ENCODE assay signal across 14 mouse cellular contexts in the genomic region with DNA sequence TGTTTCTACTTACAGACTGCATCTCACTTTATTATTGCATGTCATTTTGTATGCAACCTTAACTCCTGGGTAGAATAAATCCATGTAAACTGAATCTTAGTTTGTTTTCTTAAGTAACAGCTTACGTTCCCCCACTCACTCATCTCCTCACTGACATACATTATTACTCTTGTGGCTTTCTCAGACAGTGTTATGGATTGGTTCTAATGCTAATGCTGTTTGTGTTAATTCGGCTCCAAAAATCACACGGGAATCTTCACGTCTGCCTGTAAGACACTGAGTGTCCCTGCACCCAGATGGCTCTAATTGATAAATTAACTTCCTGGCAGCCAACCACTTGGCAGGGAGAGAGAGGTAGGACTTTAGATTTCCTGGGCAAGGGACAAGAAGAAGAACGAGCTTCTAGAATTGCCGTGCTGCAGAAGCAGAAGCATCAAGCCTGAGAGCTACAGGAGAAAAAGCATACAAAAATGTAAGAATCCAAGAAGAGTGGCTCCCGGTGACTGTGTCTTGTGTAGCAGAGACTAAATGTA.
DNase-seq lines count a peak whose midpoint lies in the region; ATAC-seq and TF ChIP-seq lines count a peak whose summit lies in the region.
"Had no signal": no experiment of that assay in that cellular context is flagged by ENCODE, and none has a peak within 500 bp of the region (broad histone marks: within the 10 kb centered on the region; RNA-seq: fewer than 3 reads in every experiment).

No protein-coding gene starts in this region.

- no peaks in the 10 kb centered on the region for H3K27me3 ChIP-seq in embryonic facial prominence, embryonic 14.5 days (replicated peaks; ENCODE audit: control insufficient read depth, insufficient read depth, low read length)
- no peaks in the 10 kb centered on the region for H3K27me3 ChIP-seq in embryonic facial prominence, embryonic 10.5 days (replicated peaks; ENCODE audit: low read depth, poor library complexity, severe bottlenecking)
- H3K27me3 ChIP-seq in kidney, embryonic 16.5 days (ENCODE audit: insufficient read depth, low read length), result no peaks in the 10 kb centered on the region
- no peaks in the 10 kb centered on the region for H3K27me3 ChIP-seq in midbrain, postnatal 0 days (ENCODE audit: insufficient read depth, low read length)
- H3K27me3 ChIP-seq in midbrain, embryonic 15.5 days (replicated peaks), result no peaks in the 10 kb centered on the region
- H3K27me3 ChIP-seq: embryonic facial prominence, embryonic 12.5 days; neural tube, embryonic 12.5 days had no signal

- 31% methylated on average over 7 of the region's 7 CpGs for WGBS in embryonic facial prominence, embryonic 14.5 days
- WGBS in embryonic facial prominence, embryonic 10.5 days, result 70% methylated on average over 7 of the region's 7 CpGs
- 26% methylated on average over 7 of the region's 7 CpGs for WGBS in kidney, embryonic 16.5 days
- WGBS in midbrain, postnatal 0 days, result 44% methylated on average over 7 of the region's 7 CpGs
- 46% methylated on average over 7 of the region's 7 CpGs for WGBS in midbrain, embryonic 15.5 days

- peak; percentile 16 for DNase-seq in embryonic facial prominence, embryonic 14.5 days (ENCODE audit: low spot score)
- DNase-seq in embryonic facial prominence, embryonic 10.5 days (ENCODE audit: low spot score), result no peak
- peak; percentile 32 for DNase-seq in kidney, adult 9 months
- DNase-seq in midbrain, postnatal 0 days (ENCODE audit: low spot score), result peak; percentile 72
- DNase-seq in fat pad, adult 2 months (ENCODE audit: extremely low read depth, low read depth, low spot score), result peak; percentile 65
- DNase-seq in retina, embryonic 14.5 days (ENCODE audit: low spot score), result no peak
- DNase-seq: gastrocnemius, postnatal 25 days had no signal

- no peak overlapping the region for H3K4me3 ChIP-seq in embryonic facial prominence, embryonic 14.5 days (ENCODE audit: low read depth, low read length)
- H3K4me3 ChIP-seq in embryonic facial prominence, embryonic 10.5 days, result no peak overlapping the region
- H3K4me3 ChIP-seq in kidney, embryonic 16.5 days (ENCODE audit: low read length), result no peak overlapping the region
- H3K4me3 ChIP-seq in midbrain, postnatal 0 days (ENCODE audit: low read depth, low read length), result no peak overlapping the region
- H3K4me3 ChIP-seq in midbrain, embryonic 15.5 days, result no peak overlapping the region
- H3K4me3 ChIP-seq: embryonic facial prominence, embryonic 12.5 days; neural tube, embryonic 12.5 days had no signal

- no peak for ATAC-seq in embryonic facial prominence, embryonic 14.5 days (ENCODE audit: low read depth)
- no peak for ATAC-seq in kidney, embryonic 16.5 days (ENCODE audit: low FRiP score, low TSS enrichment)
- no peak for ATAC-seq in midbrain, postnatal 0 days (ENCODE audit: low FRiP score)
- ATAC-seq in midbrain, embryonic 15.5 days (replicated peaks), result no peak
- ATAC-seq: activated CD4-positive, CD25-positive, alpha-beta regulatory T cell, adult 4 months; intestine, postnatal 0 days had no signal

- TF ChIP-seq CTCF in midbrain, postnatal 0 days (IDR thresholded peaks at IDR 0.05), result no peak

- H3K9ac ChIP-seq in embryonic facial prominence, embryonic 14.5 days (ENCODE audit: low read depth, low read length), result no peak overlapping the region
- H3K9ac ChIP-seq in kidney, embryonic 16.5 days (replicated peaks; ENCODE audit: low read length), result no peak overlapping the region
- no peak overlapping the region for H3K9ac ChIP-seq in midbrain, postnatal 0 days (replicated peaks; ENCODE audit: low read length, poor library complexity, severe bottlenecking)
- H3K9ac ChIP-seq in midbrain, embryonic 15.5 days, result no peak overlapping the region
- H3K9ac ChIP-seq: embryonic facial prominence, embryonic 12.5 days; neural tube, embryonic 12.5 days had no signal

- H3K4me2 ChIP-seq in embryonic facial prominence, embryonic 14.5 days (ENCODE audit: low read depth, low read length), result 0 out of 2 replicates have a peak overlapping the region, but pooled peaks have one; percentile 3
- no peak overlapping the region for H3K4me2 ChIP-seq in kidney, embryonic 16.5 days (replicated peaks; ENCODE audit: low read depth, low read length)
- no peak overlapping the region for H3K4me2 ChIP-seq in midbrain, postnatal 0 days (ENCODE audit: low read depth, low read length, poor library complexity, severe bottlenecking)
- H3K4me2 ChIP-seq in midbrain, embryonic 15.5 days, result no peak overlapping the region
- H3K4me2 ChIP-seq: embryonic facial prominence, embryonic 12.5 days; liver, embryonic 11.5 days; neural tube, embryonic 12.5 days had no signal

- peaks cover 10% of the 10 kb centered on the region; the same call in 1 of the 2 replicates for H3K4me1 ChIP-seq in embryonic facial prominence, embryonic 14.5 days (ENCODE audit: control insufficient read depth, insufficient read depth, low read length)
- H3K4me1 ChIP-seq in embryonic facial prominence, embryonic 10.5 days, result no peaks in the 10 kb centered on the region
- H3K4me1 ChIP-seq in kidney, embryonic 16.5 days (ENCODE audit: insufficient read depth, low read length), result peaks cover 4% of the 10 kb centered on the region; the same call in 1 of the 2 replicates
- no peaks in the 10 kb centered on the region for H3K4me1 ChIP-seq in midbrain, postnatal 0 days (ENCODE audit: insufficient read depth, low read length)
- H3K4me1 ChIP-seq in midbrain, embryonic 15.5 days, result 0 out of 2 replicates have a peak, but pooled peaks cover 5% of the 10 kb centered on the region
- H3K4me1 ChIP-seq: neural tube, embryonic 12.5 days had no signal

- H3K36me3 ChIP-seq in embryonic facial prominence, embryonic 14.5 days (ENCODE audit: control insufficient read depth, insufficient read depth, low read length), result no peaks in the 10 kb centered on the region
- no peaks in the 10 kb centered on the region for H3K36me3 ChIP-seq in embryonic facial prominence, embryonic 10.5 days (replicated peaks)
- no peaks in the 10 kb centered on the region for H3K36me3 ChIP-seq in kidney, embryonic 16.5 days (ENCODE audit: insufficient read depth, low read length)
- no peaks in the 10 kb centered on the region for H3K36me3 ChIP-seq in midbrain, postnatal 0 days (ENCODE audit: insufficient read depth, low read length)
- H3K36me3 ChIP-seq in midbrain, embryonic 15.5 days (replicated peaks), result no peaks in the 10 kb centered on the region
- H3K36me3 ChIP-seq: embryonic facial prominence, embryonic 12.5 days; neural tube, embryonic 12.5 days had no signal

- H3K27ac ChIP-seq in embryonic facial prominence, embryonic 14.5 days (replicated peaks; ENCODE audit: low read depth, low read length), result no peak overlapping the region; the same call in 1 of the 2 replicates
- no peak overlapping the region for H3K27ac ChIP-seq in embryonic facial prominence, embryonic 10.5 days (replicated peaks)
- no peak overlapping the region for H3K27ac ChIP-seq in kidney, embryonic 16.5 days (ENCODE audit: low read length)
- H3K27ac ChIP-seq in midbrain, postnatal 0 days (ENCODE audit: low read depth, low read length), result no peak overlapping the region
- no peak overlapping the region for H3K27ac ChIP-seq in midbrain, embryonic 15.5 days
- H3K27ac ChIP-seq: embryonic facial prominence, embryonic 12.5 days; neural tube, embryonic 12.5 days had no signal

- no peaks in the 10 kb centered on the region for H3K9me3 ChIP-seq in embryonic facial prominence, embryonic 14.5 days (ENCODE audit: control insufficient read depth, low read length)
- no peaks in the 10 kb centered on the region for H3K9me3 ChIP-seq in embryonic facial prominence, embryonic 10.5 days
- H3K9me3 ChIP-seq in kidney, embryonic 16.5 days (ENCODE audit: low read length), result no peaks in the 10 kb centered on the region
- no peaks in the 10 kb centered on the region for H3K9me3 ChIP-seq in midbrain, postnatal 0 days (ENCODE audit: low read length)
- H3K9me3 ChIP-seq in midbrain, embryonic 15.5 days, result no peaks in the 10 kb centered on the region
- H3K9me3 ChIP-seq: embryonic facial prominence, embryonic 12.5 days; neural tube, embryonic 12.5 days had no signal

Comparison
In these comparisons a context has a peak if more than half of its experiments do, and no peak if none do; other contexts are left out.
1. DNase-seq: peak in embryonic facial prominence, embryonic 14.5 days (single experiment), kidney, adult 9 months (single experiment), midbrain, postnatal 0 days (single experiment) and fat pad, adult 2 months (single experiment); none in embryonic facial prominence, embryonic 10.5 days (single experiment) and retina, embryonic 14.5 days (single experiment).